Mouse (Mus musculus) sigmoid colon, adult 10 weeks (tissue): Measurements from ENCODE around the gene Zfp961. TPM values are rescaled to one million over a fixed set of nuclear protein-coding genes. Genes with fewer than 3 reads are reported as not detected.

Source experiments
- polyA plus RNA-seq: library from polyadenylated mRNA; stranded (reverse); fragments of 350-450 nt; fragmentation: Illumina TruSeq; extraction: RNeasy Lipid Tissue Mini Kit (QIAGEN cat#74804); gene quantifications from one replicate; pipeline ENCODE4 v1.2.3, GENCODE M21; 2014; ENCODE audit warnings: low read depth, low replicate concordance

Gene Zfp961
- 51.1 TPM for polyA plus RNA-seq

GRCm38 (mm10) chr8:71950482-71951221 lies at the start of gene Zfp961:
Gene Zfp961, plus strand, starts transcription at chr8:71951038.

GRCm38 (mm10) chr8:71908309-71909261 lies 42.3 kb upstream of the Zfp961 start, which contains the start of the genes Zfp882 and Zfp617:
Gene Zfp882, plus strand, starts transcription at chr8:71908608.
Gene Zfp617, plus strand, starts transcription at chr8:71908635.

GRCm38 (mm10) chr8:72009473-72009872 lies 58.6 kb downstream of the Zfp961 start, which contains the start of gene Cyp4f18:
Gene Cyp4f18, minus strand, starts transcription at chr8:72009626.

GRCm38 (mm10) chr8:72040918-72041317 lies 90.1 kb downstream of the Zfp961 start, which contains the start of gene Olfr372:
Gene Olfr372, plus strand, starts transcription at chr8:72041218.

Other genes with a start within 250 kb of the Zfp961 start
- gene B3gnt3, start 249.2 kb upstream of the Zfp961 start, polyA plus RNA-seq = 169 TPM
- 0.38 TPM for gene Fcho1, start 225.3 kb upstream of the Zfp961 start, polyA plus RNA-seq
- 18.0 TPM for gene Zfp709, start 69.0 kb upstream of the Zfp961 start, polyA plus RNA-seq
- 8.5 TPM for gene Zfp882, start 42.4 kb upstream of the Zfp961 start, polyA plus RNA-seq
- gene Zfp617, start 42.4 kb upstream of the Zfp961 start, polyA plus RNA-seq = 149 TPM
- gene Cyp4f18, start 58.6 kb downstream of the Zfp961 start, polyA plus RNA-seq = not detected
- gene Olfr372, start 90.2 kb downstream of the Zfp961 start, polyA plus RNA-seq = not detected
- gene Olfr373, start 132.1 kb downstream of the Zfp961 start, polyA plus RNA-seq = not detected
- gene Olfr374, start 156.0 kb downstream of the Zfp961 start, polyA plus RNA-seq = not detected
- gene Tpm4, start 183.9 kb downstream of the Zfp961 start, polyA plus RNA-seq = 453 TPM
- gene Rab8a, start 210.2 kb downstream of the Zfp961 start, polyA plus RNA-seq = 66.1 TPM
- 2.0 TPM for gene Hsh2d, start 238.6 kb downstream of the Zfp961 start, polyA plus RNA-seq